Mouse (Mus musculus) MEL (cell line): ENCODE data around the gene Gm9736.
"Not testable (repeated sequence)": the region's sequence is repeated elsewhere in the genome, so short reads cannot be mapped to it uniquely, and the experiment has no call there.

Source experiments
- CTCF ChIP-seq, 3 experiments: IDR thresholded peaks in 2 of 3; conservative IDR thresholded peaks in 1 of 3; 2 replicates each; pipeline ENCODE4 v1.5.1; 2011 to 2012; ENCODE audit warnings: low read length in 3 of 3, low read depth in 2 of 3, mild to moderate bottlenecking in 2 of 3, improper control_type of control experiment in 1 of 3, inconsistent platforms in 1 of 3, mixed read lengths in 1 of 3, moderate library complexity in 1 of 3; ENCODE audit not compliant: control insufficient read depth in 1 of 3, insufficient read depth in 1 of 3, poor library complexity in 1 of 3, severe bottlenecking in 1 of 3
- ZNF384 ChIP-seq: IDR thresholded peaks from 2 replicates; pipeline ENCODE4 v1.6.1; 2012; ENCODE audit warnings: low read depth, mild to moderate bottlenecking, inconsistent platforms, low read length, improper control_type of control experiment

DNA sequence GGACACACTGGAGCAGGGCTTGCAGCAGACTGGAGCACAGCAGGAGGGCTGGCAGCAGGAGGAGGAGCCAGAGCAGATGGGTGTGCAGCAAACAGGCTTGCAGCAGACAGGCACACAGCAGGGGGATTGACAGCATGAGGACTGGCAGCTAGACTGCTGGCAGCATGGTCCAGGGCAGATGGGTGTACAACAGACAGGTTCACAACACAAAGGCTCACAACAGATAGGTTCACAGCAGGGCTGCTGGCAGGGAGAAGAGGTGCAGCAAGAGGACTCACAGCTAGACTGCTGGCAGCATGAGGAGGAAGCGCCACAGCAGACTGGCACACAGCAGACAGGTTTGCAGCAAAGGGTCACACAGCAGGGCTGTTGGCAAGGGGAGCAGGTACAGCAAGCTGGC, 468 bp downstream of the Gm9736 start:
- TF ChIP-seq CTCF (IDR thresholded peaks at IDR 0.05 in 2 of 3, conservative IDR thresholded peaks at IDR 0.05 in 1 of 3; ENCODE audit: control insufficient read depth in 1 of 3, insufficient read depth in 1 of 3, low read depth in 2 of 3, low read length in 3 of 3, poor library complexity in 1 of 3, severe bottlenecking in 1 of 3); ZNF384: not testable (repeated sequence)
